In the genomic region with DNA sequence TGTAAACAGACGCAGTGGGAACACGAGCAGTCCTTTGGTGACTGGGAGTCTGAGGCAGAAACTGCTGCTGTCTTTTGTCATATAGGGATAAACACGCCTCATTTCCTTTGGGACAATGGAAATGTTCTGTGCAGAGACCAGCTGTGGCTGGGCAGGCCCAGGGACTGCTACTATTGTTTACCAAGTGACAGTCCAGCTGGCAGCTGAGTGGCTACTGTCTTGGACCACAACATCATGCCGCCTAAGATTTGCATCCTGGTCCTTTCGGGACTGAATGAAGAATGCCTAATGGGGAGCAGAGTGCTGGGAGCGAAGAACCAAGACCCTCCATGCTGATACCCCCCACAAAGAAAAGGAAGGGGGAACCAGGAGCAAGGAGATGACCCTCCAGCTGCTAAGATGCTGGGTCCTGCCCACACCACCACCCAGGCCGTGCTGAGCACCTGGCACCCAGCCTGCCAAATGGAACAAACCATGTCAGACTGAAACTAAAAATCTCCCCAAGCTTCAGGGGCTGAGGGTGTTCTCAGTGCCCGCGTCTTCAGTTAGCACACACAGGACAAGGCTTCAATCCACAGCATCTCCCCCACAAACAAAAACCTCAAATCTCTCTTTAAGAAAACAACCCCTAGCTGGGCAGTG, we compare ENCODE assay signal across 11 mouse cellular contexts. TPM values are rescaled to one million over a fixed set of nuclear protein-coding genes. Genes with fewer than 3 reads are reported as not detected.
DNase-seq lines count a peak whose midpoint lies in the region; ATAC-seq and TF ChIP-seq lines count a peak whose summit lies in the region.
"Had no signal": no experiment of that assay in that cellular context is flagged by ENCODE, and none has a peak within 500 bp of the region (broad histone marks: within the 10 kb centered on the region; RNA-seq: fewer than 3 reads in every experiment).

No protein-coding gene starts in this region.

- peaks cover 79% of the 10 kb centered on the region for H3K4me1 ChIP-seq in forebrain, embryonic 12.5 days
- no peaks in the 10 kb centered on the region for H3K4me1 ChIP-seq in kidney, adult 2 months (ENCODE audit: control insufficient read depth, insufficient read depth, low read length)

- peak; percentile 68 for ATAC-seq in forebrain, embryonic 12.5 days (ENCODE audit: low FRiP score)

- peak overlapping the region; percentile 21; the same call in 1 of the 2 replicates for H3K9ac ChIP-seq in forebrain, embryonic 12.5 days
- H3K9ac ChIP-seq: heart, embryonic 15.5 days had no signal

- peak overlapping the region; percentile 87 for H3K27ac ChIP-seq in forebrain, embryonic 12.5 days
- H3K27ac ChIP-seq in kidney, adult 2 months (ENCODE audit: insufficient read depth, low read depth, low read length), result no peak overlapping the region
- H3K27ac ChIP-seq: heart, embryonic 15.5 days had no signal

- no peak for TF ChIP-seq CTCF in kidney, adult 2 months (conservative IDR thresholded peaks at IDR 0.05; ENCODE audit: insufficient read depth, insufficient read length, low read depth, low read length)

- intact Hi-C loops in heart, postnatal 10 days (cut with DNase I), result no loop called here

- WGBS in forebrain, embryonic 12.5 days, result 35% methylated on average over 9 of the region's 9 CpGs
- WGBS in kidney, adult 2 months, result 79% methylated on average over 9 of the region's 9 CpGs

- H3K4me3 ChIP-seq in forebrain, embryonic 12.5 days (replicated peaks), result 0 out of 2 replicates have a peak overlapping the region, but pooled peaks have one; percentile 7
- H3K4me3 ChIP-seq in kidney, adult 2 months (ENCODE audit: insufficient read depth, low read depth, low read length), result no peak overlapping the region
- H3K4me3 ChIP-seq: heart, embryonic 15.5 days had no signal

- no peaks in the 10 kb centered on the region for H3K9me3 ChIP-seq in forebrain, embryonic 12.5 days
- H3K9me3 ChIP-seq: heart, embryonic 15.5 days had no signal

- H3K27me3 ChIP-seq in forebrain, embryonic 12.5 days, result peaks cover 9% of the 10 kb centered on the region; the same call in 1 of the 2 replicates
- H3K27me3 ChIP-seq in kidney, adult 2 months (replicated peaks; ENCODE audit: control insufficient read depth, insufficient read depth, low read length), result no peaks in the 10 kb centered on the region

- H3K36me3 ChIP-seq in forebrain, embryonic 12.5 days (replicated peaks), result no peaks in the 10 kb centered on the region
- no peaks in the 10 kb centered on the region for H3K36me3 ChIP-seq in kidney, adult 2 months (ENCODE audit: control insufficient read depth, insufficient read depth, low read length)
- H3K36me3 ChIP-seq: G1E; heart, embryonic 15.5 days had no signal

- DNase-seq in MN1 (ENCODE audit: low spot score), result peak; percentile 74
- peak; percentile 56 for DNase-seq in cerebellum, adult 8-10 months
- DNase-seq in lung, postnatal 36 days, result peak; percentile 67
- no peak for DNase-seq in spleen, postnatal 36 days (ENCODE audit: low spot score in 2 of 2)
- no peak for DNase-seq in kidney, adult 2 months
- DNase-seq in heart, postnatal 10 days, result no peak
- DNase-seq in frontal cortex, postnatal 10 days (ENCODE audit: low spot score in 2 of 2), result no peak
- DNase-seq: adrenal gland, postnatal 25 days had no signal

- peak overlapping the region; percentile 31 for H3K4me2 ChIP-seq in forebrain, embryonic 12.5 days
- H3K4me2 ChIP-seq: heart, embryonic 15.5 days had no signal

- no peak for TF ChIP-seq POLR2A in kidney, adult 2 months (IDR thresholded peaks at IDR 0.05; ENCODE audit: low read depth, low read length)

RNA-seq across cellular contexts. Expression of a gene that starts 5.4 kb away (rescaled TPM):
- polyA plus RNA-seq in forebrain, embryonic 12.5 days (2016; fragmentation: Nextera tagmentation; extraction: Ambion mirVana), result 43.0 and 49.3 TPM in 2 replicates
- 3.5 and 4.4 TPM in 2 replicates for polyA plus RNA-seq in kidney, adult 2 months (2012; rRNA removed)
- 1 to 10 TPM; 4.1 to 4.7 TPM for total RNA-seq in heart, postnatal 10 days (2021)
- polyA plus RNA-seq: G1E had no signal

Comparison
In these comparisons a context has a peak if more than half of its experiments do, and no peak if none do; other contexts are left out.
1. DNase-seq: peak in MN1 (single experiment), cerebellum, adult 8-10 months (single experiment) and lung, postnatal 36 days (single experiment); none in spleen, postnatal 36 days (0 of 2), kidney, adult 2 months (single experiment), heart, postnatal 10 days (0 of 2) and frontal cortex, postnatal 10 days (0 of 2).